In the genomic region with DNA sequence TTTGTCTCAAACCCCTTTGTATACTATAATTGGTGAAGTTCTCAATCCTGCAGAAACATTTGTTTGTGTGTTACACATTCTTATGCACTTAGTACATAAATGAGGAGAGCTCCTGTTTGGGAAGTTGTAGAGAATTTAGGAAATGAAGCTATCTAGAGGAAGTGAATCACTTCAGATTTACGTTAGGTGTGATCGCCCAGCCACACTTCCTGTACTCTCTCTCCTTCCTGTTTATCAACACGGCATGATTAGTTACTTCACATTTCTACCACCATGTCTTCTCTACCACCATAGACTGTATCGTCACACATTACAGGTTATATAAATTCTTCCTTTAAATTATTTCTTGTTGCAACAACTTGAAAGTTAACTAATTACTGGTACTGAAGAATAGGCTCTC, we compare ENCODE assay signal across 25 mouse cellular contexts.
A peak's percentile ranks its signal among the peaks of the same experiment; 100 is the strongest.
DNase-seq lines count a peak whose midpoint lies in the region; ATAC-seq lines count a peak whose summit lies in the region.
"Had no signal": no experiment of that assay in that cellular context is flagged by ENCODE, and none has a peak within 500 bp of the region (broad histone marks: within the 10 kb centered on the region; RNA-seq: fewer than 3 reads in every experiment).

No protein-coding gene starts in this region.

- DNase-seq in A20 (ENCODE audit: low read depth, low spot score), result peak; percentile 12
- DNase-seq in B cell, adult 2 months, result peak; percentile 6 to 7
- DNase-seq in splenic B cell, adult 2 months (ENCODE audit: low read depth, low spot score), result peak; percentile 49
- DNase-seq in heart, adult 9 months (ENCODE audit: low spot score in 2 of 2), result no peak
- DNase-seq in adrenal gland, adult 18-20 months (ENCODE audit: low spot score in 2 of 2), result no peak
- DNase-seq: adrenal gland, adult 8-10 months; adrenal gland, postnatal 25 days; cerebellum, adult 11-12 months; cerebellum, adult 8-10 months; cerebellum, postnatal 14 days; forebrain, postnatal 0 days; gastrocnemius, adult 2 months; gastrocnemius, postnatal 14 days; heart, adult 18-20 months; heart, postnatal 14 days had no signal

- peak; percentile 76 for ATAC-seq in megakaryocyte, adult 5-6 weeks (ENCODE audit: poor library complexity, severe bottlenecking)
- ATAC-seq: forebrain, embryonic 14.5 days; forebrain, postnatal 0 days had no signal

- H3K36me3 ChIP-seq in splenic B cell, adult 2 months (ENCODE audit: control insufficient read depth, insufficient read depth, low read length, poor library complexity, severe bottlenecking), result no peaks in the 10 kb centered on the region
- H3K36me3 ChIP-seq: embryonic facial prominence, embryonic 12.5 days; embryonic facial prominence, embryonic 15.5 days; G1E; heart, embryonic 10.5 days; heart, embryonic 13.5 days; hindbrain, embryonic 12.5 days; hindbrain, embryonic 15.5 days had no signal

- no peaks in the 10 kb centered on the region for H3K27me3 ChIP-seq in splenic B cell, adult 2 months (ENCODE audit: control insufficient read depth, insufficient read depth, low read length, poor library complexity, severe bottlenecking)
- H3K27me3 ChIP-seq: CH12.LX; embryonic facial prominence, embryonic 12.5 days; embryonic facial prominence, embryonic 15.5 days; heart, embryonic 13.5 days; hindbrain, embryonic 12.5 days; hindbrain, embryonic 15.5 days had no signal

Comparison
In these comparisons a context has a peak if more than half of its experiments do, and no peak if none do; other contexts are left out.
1. DNase-seq: peak in A20 (single experiment), B cell, adult 2 months (2 of 2) and splenic B cell, adult 2 months (single experiment); none in heart, adult 9 months (0 of 2) and adrenal gland, adult 18-20 months (0 of 2).